Mouse (Mus musculus): Measurements from ENCODE around the gene 1700019A02Rik.

DNA sequence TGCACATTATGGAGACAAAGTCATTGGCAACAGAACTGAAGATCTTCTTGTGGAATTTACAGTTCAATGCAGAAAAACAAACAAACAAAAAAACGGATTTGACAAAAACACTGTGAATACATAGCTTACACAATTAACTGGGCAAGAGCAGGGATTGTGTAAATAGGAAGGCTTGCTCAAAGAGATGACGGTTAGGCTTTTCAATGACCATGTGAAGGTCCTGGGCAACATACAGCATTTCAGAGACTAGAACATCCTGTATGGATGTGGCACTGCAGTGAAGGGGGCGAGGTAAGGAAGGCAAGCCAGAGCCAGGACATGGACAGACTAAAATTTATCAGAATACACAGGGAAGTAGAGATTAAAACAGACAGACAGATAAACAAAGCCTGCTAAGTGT is 2.2 kb upstream of the 1700019A02Rik start:
- no peak for TF ChIP-seq CTCF (IDR thresholded peaks at IDR 0.05; ENCODE audit: extremely low read depth, insufficient read length, insufficient replicate concordance, low read depth, low read length)
- no peak for TF ChIP-seq POLR2A (IDR thresholded peaks at IDR 0.05; ENCODE audit: low read depth, low read length)
